ENCODE assay signal across 11 mouse cellular contexts in genomic region chr13:21996840-21997185, GRCm38 (mm10). TPM values are rescaled to one million over a fixed set of nuclear protein-coding genes. Genes with fewer than 3 reads are reported as not detected.
A peak's percentile ranks its signal among the peaks of the same experiment; 100 is the strongest.
DNase-seq lines count a peak whose midpoint lies in the region; ATAC-seq and TF ChIP-seq lines count a peak whose summit lies in the region.
"Had no signal": no experiment of that assay in that cellular context is flagged by ENCODE, and none has a peak within 500 bp of the region (broad histone marks: within the 10 kb centered on the region; RNA-seq: fewer than 3 reads in every experiment).

No protein-coding gene starts in this region.

- peak overlapping the region; percentile 47 for H3K4me3 ChIP-seq in heart, embryonic 11.5 days (ENCODE audit: low read depth, low read length)
- H3K4me3 ChIP-seq in ES-Bruce4 (ENCODE audit: low read depth, low read length), result peak overlapping the region; percentile 75
- H3K4me3 ChIP-seq in hindbrain, embryonic 10.5 days, result peak overlapping the region; percentile 54
- H3K4me3 ChIP-seq in macrophage (ENCODE audit: inconsistent target), result peak overlapping the region; percentile 49

- no peaks in the 10 kb centered on the region for H3K4me1 ChIP-seq in heart, embryonic 11.5 days (ENCODE audit: control insufficient read depth, insufficient read depth, low read length)
- H3K4me1 ChIP-seq in ES-Bruce4 (ENCODE audit: control insufficient read depth, insufficient read depth, low read length), result peaks cover 2% of the 10 kb centered on the region
- H3K4me1 ChIP-seq in hindbrain, embryonic 10.5 days (replicated peaks), result peaks cover 22% of the 10 kb centered on the region

- H3K27me3 ChIP-seq in heart, embryonic 11.5 days (ENCODE audit: control insufficient read depth, insufficient read depth, low read length), result peaks cover 49% of the 10 kb centered on the region
- H3K27me3 ChIP-seq in ES-Bruce4 (ENCODE audit: control insufficient read depth, insufficient read depth, low read length, poor library complexity, severe bottlenecking), result peaks cover 9% of the 10 kb centered on the region
- peaks cover 82% of the 10 kb centered on the region for H3K27me3 ChIP-seq in hindbrain, embryonic 10.5 days (ENCODE audit: insufficient read depth, poor library complexity, severe bottlenecking)

- no peak for TF ChIP-seq POLR2A in ES-Bruce4 (IDR thresholded peaks at IDR 0.05; ENCODE audit: insufficient read depth, low read length)

- H3K9ac ChIP-seq in heart, embryonic 11.5 days (ENCODE audit: low read depth, low read length), result no peak overlapping the region
- peak overlapping the region; percentile 46 for H3K9ac ChIP-seq in ES-Bruce4 (ENCODE audit: low read depth, poor library complexity, severe bottlenecking)

- intact Hi-C loops in heart, postnatal 36 days (cut with DNase I), result loop anchor here (2.0 kb wide), 1 partner anchor 30 kb away; no protein-coding TSS in a partner anchor

- no peak for TF ChIP-seq EP300 in ES-Bruce4 (IDR thresholded peaks at IDR 0.05; ENCODE audit: insufficient read depth, low read depth, low read length)

- TF ChIP-seq CTCF in ES-Bruce4 (IDR thresholded peaks at IDR 0.05; ENCODE audit: low read depth, low read length), result no peak

- H3K27ac ChIP-seq in heart, embryonic 11.5 days (ENCODE audit: low read depth, low read length), result no peak overlapping the region
- no peak overlapping the region for H3K27ac ChIP-seq in ES-Bruce4 (ENCODE audit: insufficient read depth, low read length)
- H3K27ac ChIP-seq in hindbrain, embryonic 10.5 days, result no peak overlapping the region
- H3K27ac ChIP-seq in macrophage, result no peak overlapping the region

- peak overlapping the region; percentile 79 for H3K4me2 ChIP-seq in heart, embryonic 11.5 days

- H3K9me3 ChIP-seq in heart, embryonic 11.5 days (replicated peaks; ENCODE audit: control insufficient read depth, low read length), result no peaks in the 10 kb centered on the region
- no peaks in the 10 kb centered on the region for H3K9me3 ChIP-seq in ES-Bruce4 (replicated peaks; ENCODE audit: control insufficient read depth, insufficient read depth, low read length, poor library complexity, severe bottlenecking)
- H3K9me3 ChIP-seq in hindbrain, embryonic 10.5 days, result no peaks in the 10 kb centered on the region

- no peaks in the 10 kb centered on the region for H3K79me2 ChIP-seq in macrophage (ENCODE audit: inconsistent target)

- H3K36me3 ChIP-seq in heart, embryonic 11.5 days (ENCODE audit: control insufficient read depth, insufficient read depth, low read length), result no peaks in the 10 kb centered on the region
- no peaks in the 10 kb centered on the region for H3K36me3 ChIP-seq in ES-Bruce4 (ENCODE audit: control insufficient read depth, insufficient read depth, low read length, poor library complexity, severe bottlenecking)
- no peaks in the 10 kb centered on the region for H3K36me3 ChIP-seq in hindbrain, embryonic 10.5 days
- no peaks in the 10 kb centered on the region for H3K36me3 ChIP-seq in macrophage (ENCODE audit: inconsistent target)

- no peak for ATAC-seq in heart, embryonic 11.5 days (replicated peaks; ENCODE audit: insufficient number of reproducible peaks, low FRiP score, low TSS enrichment)

- DNase-seq in heart, postnatal 36 days, result no peak
- DNase-seq in hindbrain, embryonic 10.5 days (ENCODE audit: low spot score), result peak; percentile 31
- no peak for DNase-seq in urinary bladder, postnatal 10 days (ENCODE audit: low spot score)
- DNase-seq in urinary bladder, postnatal 25 days (ENCODE audit: low spot score), result no peak
- no peak for DNase-seq in cerebellum, adult 9-10 months

- WGBS in heart, embryonic 11.5 days (ENCODE audit: insufficient replicate concordance), result 1% methylated on average over 13 of the region's 13 CpGs
- 1% methylated on average over 13 of the region's 13 CpGs for WGBS in hindbrain, embryonic 10.5 days
- 27% methylated on average over 13 of the region's 13 CpGs for WGBS in macrophage (ENCODE audit: missing documents)

RNA-seq across cellular contexts. Expression of gene Prss16, which starts 12.7 kb away (rescaled TPM):
- 0.24 and 0.66 TPM in 2 replicates for polyA plus RNA-seq in heart, embryonic 11.5 days (2014; fragmentation: Nextera tagmentation; extraction: Ambion mirVana)
- total RNA-seq in heart, postnatal 36 days (2021), result not detected
- polyA plus RNA-seq in ES-Bruce4 (2011; ENCODE audit: insufficient read depth, insufficient read length, low read depth, missing spikeins), result 4.1 and 6.9 TPM in 2 replicates
- 0.18 TPM in 1 of 2 replicates, not detected in the other for polyA plus RNA-seq in hindbrain, embryonic 10.5 days (2016; fragmentation: Nextera tagmentation; extraction: Ambion mirVana)
- total RNA-seq in macrophage (2018; cell fraction: chromatin; rRNA removed), result 1 to 10 TPM in 15 of 26 experiments, under 1 TPM in 8, not detected in 3; 0.43 to 2.8 (median 1.2) TPM
- total RNA-seq in macrophage (2018; cell fraction: cytosol; rRNA removed), result 1 to 10 TPM in 11 of 26 experiments, under 1 TPM in 15; 0.47 to 1.7 (median 0.96) TPM
- total RNA-seq in macrophage (2018; cell fraction: nucleus; rRNA removed), result 1 to 10 TPM in 11 of 26 experiments, under 1 TPM in 11, not detected in 4; 0.24 to 7.9 (median 1.0) TPM
- polyA plus RNA-seq in macrophage (2018), result 0.52 to 2.6 TPM (median 1.3 TPM) in 3 replicates
- total RNA-seq: liver, adult 2 months had no signal
- polyA plus RNA-seq: liver, adult 2 months had no signal

RNA-seq across cellular contexts. Expression of gene Pom121l2, which starts 15.8 kb away (rescaled TPM):
- not detected in 2 replicates for polyA plus RNA-seq in heart, embryonic 11.5 days (2014; fragmentation: Nextera tagmentation; extraction: Ambion mirVana)
- total RNA-seq in heart, postnatal 36 days (2021), result not detected
- polyA plus RNA-seq in ES-Bruce4 (2011; ENCODE audit: insufficient read depth, insufficient read length, low read depth, missing spikeins) (not detected in 2 replicates), macrophage (2018) (not detected in 3 replicates)
- polyA plus RNA-seq in hindbrain, embryonic 10.5 days (2016; fragmentation: Nextera tagmentation; extraction: Ambion mirVana), result 0.07 TPM in 1 of 2 replicates, not detected in the other
- not detected for total RNA-seq in macrophage (2018; cell fraction: chromatin; rRNA removed)
- not detected for total RNA-seq in macrophage (2018; cell fraction: cytosol; rRNA removed)
- total RNA-seq in macrophage (2018; cell fraction: nucleus; rRNA removed), result not detected
- total RNA-seq: common myeloid progenitor, adult 5-6 weeks; liver, adult 2 months had no signal
- polyA plus RNA-seq: CD4-positive, CD25-positive, alpha-beta regulatory T cell, adult 4 months; liver, adult 2 months had no signal

RNA-seq across cellular contexts. Expression of gene Hist1h2ah, which starts 38.6 kb away (rescaled TPM):
- 10.1 TPM in 1 of 2 replicates, not detected in the other for polyA plus RNA-seq in heart, embryonic 11.5 days (2014; fragmentation: Nextera tagmentation; extraction: Ambion mirVana)
- 10 to 100 TPM in 1 of 2 experiments, 1 to 10 TPM in 1; 2.3 to 12.5 TPM for total RNA-seq in heart, postnatal 36 days (2021)
- polyA plus RNA-seq in ES-Bruce4 (2011; ENCODE audit: insufficient read depth, insufficient read length, low read depth, missing spikeins), result 13.0 and 17.2 TPM in 2 replicates
- 5.5 and 11.0 TPM in 2 replicates for polyA plus RNA-seq in hindbrain, embryonic 10.5 days (2016; fragmentation: Nextera tagmentation; extraction: Ambion mirVana)
- 1 to 10 TPM in 4 of 26 experiments, not detected in 22; 4.8 to 9.5 (median 6.2) TPM for total RNA-seq in macrophage (2018; cell fraction: chromatin; rRNA removed)
- total RNA-seq in macrophage (2018; cell fraction: cytosol; rRNA removed), result 10 to 100 TPM in 4 of 26 experiments, 1 to 10 TPM in 16, under 1 TPM in 5, not detected in 1; 0.61 to 14.1 (median 2.7) TPM
- total RNA-seq in macrophage (2018; cell fraction: nucleus; rRNA removed), result 10 to 100 TPM in 2 of 26 experiments, 1 to 10 TPM in 5, not detected in 19; 2.1 to 14.1 (median 7.4) TPM
- polyA plus RNA-seq in macrophage (2018), result not detected in 3 replicates
- polyA plus RNA-seq: CD4-positive, CD25-positive, alpha-beta regulatory T cell, adult 4 months; liver, adult 2 months had no signal

RNA-seq across cellular contexts. Expression of gene Hist1h2bk, which starts 38.9 kb away (rescaled TPM):
- 2.2 and 3.9 TPM in 2 replicates for polyA plus RNA-seq in heart, embryonic 11.5 days (2014; fragmentation: Nextera tagmentation; extraction: Ambion mirVana)
- 10 to 100 TPM; 23.3 to 28.1 TPM for total RNA-seq in heart, postnatal 36 days (2021)
- polyA plus RNA-seq in ES-Bruce4 (2011; ENCODE audit: insufficient read depth, insufficient read length, low read depth, missing spikeins) (54.4 and 58.6 TPM in 2 replicates), macrophage (2018) (not detected in 3 replicates)
- 6.6 and 6.9 TPM in 2 replicates for polyA plus RNA-seq in hindbrain, embryonic 10.5 days (2016; fragmentation: Nextera tagmentation; extraction: Ambion mirVana)
- total RNA-seq in macrophage (2018; cell fraction: chromatin; rRNA removed), result 10 to 100 TPM in 1 of 26 experiments, 1 to 10 TPM in 7, not detected in 18; 2.4 to 16.4 (median 4.6) TPM
- total RNA-seq in macrophage (2018; cell fraction: cytosol; rRNA removed), result 10 to 100 TPM in 18 of 26 experiments, 1 to 10 TPM in 8; 2.8 to 48.5 (median 15.5) TPM
- 10 to 100 TPM in 4 of 26 experiments, 1 to 10 TPM in 14, not detected in 8; 1.7 to 28.5 (median 5.0) TPM for total RNA-seq in macrophage (2018; cell fraction: nucleus; rRNA removed)

RNA-seq across cellular contexts. Expression of gene Hist1h4i, which starts 44.3 kb away (rescaled TPM):
- polyA plus RNA-seq in heart, embryonic 11.5 days (2014; fragmentation: Nextera tagmentation; extraction: Ambion mirVana), result 12.1 and 15.7 TPM in 2 replicates
- 10 to 100 TPM; 15.8 to 18.6 TPM for total RNA-seq in heart, postnatal 36 days (2021)
- 5.6 and 6.5 TPM in 2 replicates for polyA plus RNA-seq in ES-Bruce4 (2011; ENCODE audit: insufficient read depth, insufficient read length, low read depth, missing spikeins)
- 33.6 and 41.8 TPM in 2 replicates for polyA plus RNA-seq in hindbrain, embryonic 10.5 days (2016; fragmentation: Nextera tagmentation; extraction: Ambion mirVana)
- total RNA-seq in macrophage (2018; cell fraction: chromatin; rRNA removed), result 100 to 1,000 TPM in 1 of 26 experiments, 10 to 100 TPM in 19, 1 to 10 TPM in 6; 6.1 to 101 (median 14.6) TPM
- total RNA-seq in macrophage (2018; cell fraction: cytosol; rRNA removed), result 10 to 100 TPM in 19 of 26 experiments, 1 to 10 TPM in 7; 7.6 to 21.9 (median 12.5) TPM
- total RNA-seq in macrophage (2018; cell fraction: nucleus; rRNA removed), result 100 to 1,000 TPM in 3 of 26 experiments, 10 to 100 TPM in 20, 1 to 10 TPM in 3; 5.4 to 144 (median 26.7) TPM
- polyA plus RNA-seq in macrophage (2018), result 2.6 to 11.5 TPM (median 7.3 TPM) in 3 replicates
